Mouse (Mus musculus) WW6 (cell line): ENCODE measurements around the gene Scd3.

ENCODE experiments used
- DNase-seq: peaks from one replicate; pipeline ENCODE4 v3.0.0-alpha.2; 2013; ENCODE audit warnings: low read depth, low spot score

The Scd3 gene

GRCm38 (mm10) chr19:44203015-44203564, at the start of gene Scd3:
Scd3 (plus strand) TSS chr19:44203269.
- DNase-seq: no peak

DNA sequence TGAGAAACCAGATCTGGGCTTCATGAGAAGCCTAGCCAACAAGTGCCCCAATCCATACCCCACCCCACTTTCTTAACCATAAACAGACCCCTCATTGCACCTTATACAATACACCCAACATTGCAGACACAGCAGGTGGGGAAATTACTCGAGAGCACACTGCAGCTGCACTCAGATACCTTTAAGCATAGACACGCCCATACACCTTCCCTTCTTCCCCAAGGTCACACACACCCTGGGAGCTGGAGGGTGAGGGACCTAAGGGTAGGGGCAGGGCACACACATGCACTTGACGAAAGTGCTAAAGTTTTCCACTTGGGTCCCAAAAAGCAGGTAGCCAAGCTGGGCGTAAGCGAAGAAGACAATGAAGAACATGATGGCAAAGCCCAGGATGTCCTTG, 49.3 kb upstream of the Scd3 start:
- no peak for DNase-seq

DNA sequence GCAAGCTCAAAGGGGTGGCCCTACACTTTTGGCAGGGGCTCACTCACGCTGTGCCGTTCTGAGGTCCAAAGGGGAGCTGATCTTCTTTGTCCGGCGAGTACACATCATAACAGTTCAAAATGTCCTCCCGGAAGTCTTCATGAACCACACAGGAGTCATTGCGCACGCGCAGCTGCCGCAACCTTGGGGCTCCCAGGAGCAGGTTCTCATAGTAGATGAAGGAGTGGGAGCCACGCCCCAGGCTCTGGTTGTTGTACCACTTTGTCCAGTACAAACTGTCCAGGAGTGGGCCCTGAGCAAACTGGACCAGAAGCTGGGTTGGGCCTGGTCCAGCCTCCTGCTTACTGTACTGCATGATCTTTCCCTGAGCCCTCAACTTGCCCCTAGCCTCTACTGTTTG, 46.1 kb upstream of the Scd3 start:
- no peak for DNase-seq

DNA sequence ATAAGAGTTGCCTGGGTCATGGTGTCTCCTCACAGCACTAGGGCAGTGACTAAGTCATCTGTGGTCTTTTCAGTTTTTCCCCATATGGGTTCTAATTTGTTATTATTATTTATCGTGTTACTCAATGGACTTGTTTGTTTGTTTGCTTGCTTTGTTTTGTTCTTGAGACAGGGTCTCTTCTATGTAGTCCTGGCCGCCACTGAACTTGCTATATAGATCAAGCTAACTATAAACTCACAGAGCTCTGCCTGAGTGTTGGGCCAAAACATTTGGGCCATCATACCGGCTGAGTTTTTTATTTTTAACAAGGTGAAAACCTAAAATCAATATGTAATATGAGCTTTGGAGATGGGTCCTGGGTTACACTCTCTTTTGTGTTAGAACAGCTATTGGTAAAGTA, 43.7 kb upstream of the Scd3 start:
- DNase-seq: no peak

GRCm38 (mm10) chr19:44161515-44161914, 41.6 kb upstream of the Scd3 start:
- DNase-seq: no peak

- no peak for DNase-seq
Measured at GRCm38 (mm10) chr19:44174835-44175234, 28.2 kb upstream of the Scd3 start.

DNA sequence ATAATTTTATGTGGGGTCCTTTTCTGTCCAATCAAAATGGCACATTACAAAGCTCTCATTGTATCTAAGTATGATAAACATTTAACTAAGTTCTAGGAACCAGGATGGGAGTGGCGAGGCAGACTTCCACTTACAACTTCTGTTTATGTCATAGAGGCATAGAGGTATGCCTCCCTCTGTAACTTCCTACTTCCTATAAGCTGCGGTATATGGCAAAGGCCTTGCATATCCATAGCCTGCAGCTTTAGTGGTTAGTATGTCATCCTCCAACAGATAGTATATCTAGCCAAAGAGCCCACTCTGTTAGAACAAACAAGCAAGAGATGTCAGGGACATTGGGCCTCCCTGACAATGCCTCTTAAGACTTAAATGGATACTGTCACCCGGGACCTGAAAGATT, 26.3 kb upstream of the Scd3 start:
- DNase-seq: no peak

DNA sequence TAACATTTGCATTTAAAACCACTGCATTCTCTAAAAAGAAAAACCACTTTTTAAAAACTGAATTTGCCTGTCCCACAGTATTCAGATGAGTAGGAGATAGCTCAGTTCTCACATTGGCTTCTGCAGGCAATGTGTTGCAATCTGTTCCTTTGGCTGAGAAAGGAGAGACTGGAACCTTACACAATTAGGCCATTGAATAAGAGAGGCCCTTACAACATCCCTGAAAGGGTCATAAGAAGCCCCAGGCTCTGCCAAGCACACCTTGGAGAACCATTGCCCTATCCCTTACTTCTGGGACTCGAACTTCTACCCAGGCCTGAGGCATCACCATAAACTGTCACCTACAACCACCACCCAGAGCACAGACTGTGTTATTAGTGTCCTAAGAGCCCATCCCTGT, 22.6 kb upstream of the Scd3 start:
- no peak for DNase-seq

- DNase-seq: no peak
Measured at GRCm38 (mm10) chr19:44183968-44184367, 19.1 kb upstream of the Scd3 start.

DNA sequence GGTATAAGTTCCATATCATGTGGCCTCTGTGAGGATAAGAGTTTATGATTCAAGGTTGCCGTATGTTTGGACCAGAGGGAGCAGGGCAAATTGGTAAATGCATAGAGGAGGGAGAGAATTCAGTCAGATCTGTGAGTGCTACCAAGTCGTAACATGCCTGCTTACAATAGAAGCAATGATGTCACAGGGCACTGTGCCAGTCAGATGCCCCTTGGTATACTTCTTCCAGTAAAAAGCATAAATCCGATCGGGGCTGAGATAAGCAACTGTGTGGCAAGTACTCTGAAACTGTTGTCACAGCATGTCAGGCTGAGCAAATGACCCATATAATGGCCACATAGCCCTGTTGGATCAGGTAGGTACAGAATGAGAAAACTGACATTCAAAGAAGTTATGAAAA, 14.0 kb upstream of the Scd3 start:
- DNase-seq: no peak

- no peak for DNase-seq
Measured at GRCm38 (mm10) chr19:44192342-44192741, 10.7 kb upstream of the Scd3 start, which contains the start of gene Pkd2l1. Pkd2l1 (minus strand) TSS chr19:44192442.

- DNase-seq: no peak
Measured at GRCm38 (mm10) chr19:44193906-44194305, 9.2 kb upstream of the Scd3 start.

GRCm38 (mm10) chr19:44195138-44195537, 7.9 kb upstream of the Scd3 start:
- peak; percentile 43 for DNase-seq

DNA sequence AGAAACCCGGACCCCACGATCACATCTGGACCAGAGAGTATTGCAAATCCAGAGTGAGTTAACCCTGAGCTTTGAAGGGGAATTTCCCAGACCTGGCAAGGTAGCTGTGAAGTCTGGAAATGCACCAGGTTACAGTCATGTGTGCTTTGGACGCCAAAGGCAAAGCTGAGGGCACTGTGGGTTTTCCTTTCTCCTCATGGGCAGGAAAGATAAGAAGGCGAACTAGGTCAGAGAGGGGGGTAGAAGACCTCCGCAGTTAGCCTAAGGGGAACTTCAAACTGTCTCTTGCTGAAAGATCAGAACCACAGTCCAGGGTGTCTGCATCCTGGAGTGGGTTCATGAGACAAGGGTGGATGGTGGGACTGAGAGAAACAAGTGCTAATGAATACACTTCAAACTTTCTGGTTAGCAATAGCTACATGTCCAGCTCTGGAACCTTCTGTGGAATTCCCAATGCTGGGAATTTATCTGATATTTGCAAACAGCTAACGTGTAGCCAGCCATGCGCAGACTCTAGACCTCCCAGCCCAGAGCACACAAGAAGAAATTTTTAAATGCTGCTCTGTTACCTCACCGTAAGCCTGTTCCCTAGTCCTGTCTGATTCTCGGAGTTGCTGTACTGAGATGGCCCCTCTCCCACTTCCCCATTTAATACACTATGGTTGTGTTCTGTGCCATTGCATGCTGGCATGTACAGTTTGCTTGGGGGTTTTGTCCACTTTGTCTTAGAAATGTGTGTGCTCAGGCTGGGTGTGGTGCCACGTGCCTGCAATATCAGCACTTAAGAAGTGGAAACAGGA, 5.8 kb upstream of the Scd3 start:
- DNase-seq: no peak

DNA sequence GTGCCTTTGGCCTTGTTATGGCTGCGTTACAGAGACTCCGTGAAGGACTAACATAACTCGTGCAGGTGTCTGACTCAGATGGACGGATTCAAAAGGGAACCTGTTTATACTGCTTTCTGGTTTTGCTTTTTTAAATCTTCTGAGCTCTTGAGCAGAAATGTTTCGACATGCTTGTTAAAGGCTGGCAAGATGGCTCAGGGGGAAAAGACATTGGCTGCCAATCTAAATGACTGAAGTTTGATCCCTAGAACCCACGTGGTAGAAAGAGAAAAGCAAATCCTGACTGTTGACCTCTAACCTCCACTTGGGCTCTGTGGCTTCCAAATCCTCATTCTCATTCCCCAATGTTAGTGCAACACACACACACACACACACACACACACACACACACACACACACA, 4.6 kb upstream of the Scd3 start:
- DNase-seq: no peak

DNA sequence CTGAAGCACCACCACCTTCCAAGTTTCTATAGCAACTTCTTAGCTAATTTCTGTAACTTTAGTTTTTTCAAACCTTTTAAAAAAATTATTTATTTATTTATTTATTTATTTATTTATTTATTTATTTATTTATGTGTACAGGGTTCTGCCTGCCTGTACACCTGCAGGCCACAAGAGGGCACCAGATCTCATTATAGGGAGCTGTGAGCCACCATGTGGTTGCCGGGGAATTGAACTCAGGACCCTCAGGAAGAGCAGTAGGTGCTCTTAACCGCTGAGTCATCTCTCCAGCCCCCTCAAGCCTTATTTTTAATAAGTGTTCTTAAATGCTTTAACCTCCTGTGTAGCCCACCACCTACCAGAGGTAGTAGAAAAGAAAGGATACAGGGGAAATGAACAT, 4.1 kb upstream of the Scd3 start:
- no peak for DNase-seq

GRCm38 (mm10) chr19:44207079-44207478, 4.0 kb downstream of the Scd3 start:
- no peak for DNase-seq

GRCm38 (mm10) chr19:44215255-44215654, 12.2 kb downstream of the Scd3 start:
- no peak for DNase-seq

DNA sequence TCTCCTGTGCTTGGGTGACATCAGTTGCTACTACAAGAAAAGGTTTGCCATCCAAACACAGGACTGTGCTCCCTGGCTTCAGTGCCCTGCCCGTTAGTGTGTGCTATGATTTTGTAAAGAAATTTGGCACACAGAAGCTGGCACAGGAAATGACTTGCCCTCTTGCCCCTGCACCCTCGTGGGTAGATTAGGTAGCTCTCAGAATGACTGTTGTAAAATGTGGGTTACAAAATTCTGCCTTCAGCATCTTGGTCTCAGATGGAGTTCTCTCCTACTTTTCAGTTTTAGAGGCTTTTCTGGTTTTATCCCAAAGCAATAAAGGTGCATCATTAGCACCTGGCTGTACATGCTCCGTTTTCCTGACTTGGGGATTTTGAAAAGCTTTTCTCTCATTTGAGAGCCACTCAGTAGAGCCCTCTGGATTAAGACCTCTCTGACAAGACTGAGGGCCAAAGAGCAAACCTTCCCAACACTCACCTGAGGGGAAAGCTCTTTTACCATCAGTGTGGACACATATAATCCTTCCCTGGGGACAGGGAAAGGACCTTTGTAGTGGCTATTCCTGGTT, 15.0 kb downstream of the Scd3 start:
- no peak for DNase-seq

GRCm38 (mm10) chr19:44225728-44226127, 22.7 kb downstream of the Scd3 start:
- DNase-seq: no peak

GRCm38 (mm10) chr19:44229776-44230175, 26.7 kb downstream of the Scd3 start:
- no peak for DNase-seq

DNA sequence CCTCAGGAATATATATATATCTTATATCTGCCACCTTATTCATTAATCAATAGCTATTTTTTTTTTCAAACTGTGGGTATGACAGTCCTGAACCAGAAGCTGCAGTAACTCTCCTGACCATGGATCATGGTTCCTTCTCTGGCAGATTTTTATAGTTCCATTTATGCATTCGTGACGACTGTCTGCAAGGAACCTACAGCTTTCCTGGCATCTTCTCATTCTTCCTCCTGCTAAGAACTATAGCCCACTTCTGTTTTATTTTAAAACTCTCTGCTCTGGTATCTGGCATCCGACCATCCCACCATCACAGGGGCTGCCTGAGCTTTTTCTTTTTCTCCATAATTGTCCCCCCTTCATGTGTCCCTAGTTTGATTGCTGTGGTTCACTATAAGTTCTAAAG, 27.1 kb downstream of the Scd3 start:
- DNase-seq: no peak

GRCm38 (mm10) chr19:44231608-44232151, 28.6 kb downstream of the Scd3 start:
- no peak for DNase-seq
